Mouse (Mus musculus): ENCODE data around the gene Mnx1. TPM values are rescaled to one million over a fixed set of nuclear protein-coding genes. Genes with fewer than 3 reads are reported as not detected.
A peak's percentile ranks its signal among the peaks of the same experiment; 100 is the strongest.
"Not testable (repeated sequence)": the region's sequence is repeated elsewhere in the genome, so short reads cannot be mapped to it uniquely, and the experiment has no call there.

Mnx1 gene
- total RNA-seq, 2 experiments from 2014 or later, result not detected

- ATAC-seq (replicated peaks; ENCODE audit: low FRiP score, poor library complexity, severe bottlenecking), result no peak
Observed at GRCm38 (mm10) chr5:29470271-29470670, 8.0 kb downstream of the Mnx1 start.

DNA sequence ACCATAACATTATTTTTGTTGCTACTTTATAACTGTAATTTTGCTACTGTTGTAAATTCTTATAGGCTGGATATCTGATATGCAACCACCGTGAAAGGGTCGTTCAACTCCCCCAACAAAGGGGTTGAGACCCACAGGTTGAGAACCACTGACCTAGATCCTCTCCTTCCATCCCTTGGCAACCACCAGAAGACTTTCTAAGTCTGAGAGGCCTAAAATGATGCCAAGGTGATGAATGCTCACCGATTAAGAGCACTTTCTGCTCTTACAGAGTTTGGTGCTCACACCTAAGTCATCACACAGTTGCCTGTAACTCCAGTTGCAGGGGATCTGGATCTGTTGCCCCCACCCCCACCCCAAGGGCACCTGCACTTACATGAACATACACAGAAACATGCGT lies 8.8 kb downstream of the Mnx1 start:
- no peak for ATAC-seq (replicated peaks; ENCODE audit: low FRiP score, poor library complexity, severe bottlenecking)

DNA sequence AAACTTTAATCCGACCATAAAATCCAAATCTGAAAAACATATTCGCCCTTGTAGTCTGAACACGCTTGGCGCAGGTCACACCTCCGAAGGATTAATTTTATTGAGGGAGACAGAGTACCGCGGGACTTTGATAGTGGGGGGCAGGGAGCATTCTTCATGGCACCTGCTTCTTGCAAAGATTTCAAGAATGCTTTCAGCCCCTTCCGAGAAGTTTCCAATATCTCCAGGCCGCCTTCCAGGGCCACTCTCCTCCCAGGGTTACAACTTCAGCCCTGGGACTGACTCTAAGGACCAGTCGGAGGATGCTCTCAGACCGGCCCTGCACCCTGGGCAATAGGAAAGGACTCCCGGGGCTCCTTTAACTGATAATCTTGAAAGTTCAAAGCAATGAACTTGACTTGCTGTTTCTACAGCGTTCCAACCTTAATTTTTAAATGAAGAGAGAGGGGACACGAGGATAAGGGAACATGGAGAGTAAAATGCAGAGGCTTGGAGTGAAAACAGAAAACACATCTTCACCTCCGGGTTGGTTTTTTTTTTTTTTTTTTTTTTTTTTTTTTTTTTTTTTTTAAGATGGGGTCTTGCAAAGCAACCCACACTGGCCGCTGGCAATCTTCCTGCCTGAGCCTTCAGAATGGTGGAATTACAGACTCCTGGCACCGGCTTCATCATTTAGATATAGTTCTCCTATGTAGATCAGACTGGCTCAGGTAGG lies 9.8 kb downstream of the Mnx1 start:
- ATAC-seq (replicated peaks; ENCODE audit: low FRiP score, poor library complexity, severe bottlenecking), result no peak

DNA sequence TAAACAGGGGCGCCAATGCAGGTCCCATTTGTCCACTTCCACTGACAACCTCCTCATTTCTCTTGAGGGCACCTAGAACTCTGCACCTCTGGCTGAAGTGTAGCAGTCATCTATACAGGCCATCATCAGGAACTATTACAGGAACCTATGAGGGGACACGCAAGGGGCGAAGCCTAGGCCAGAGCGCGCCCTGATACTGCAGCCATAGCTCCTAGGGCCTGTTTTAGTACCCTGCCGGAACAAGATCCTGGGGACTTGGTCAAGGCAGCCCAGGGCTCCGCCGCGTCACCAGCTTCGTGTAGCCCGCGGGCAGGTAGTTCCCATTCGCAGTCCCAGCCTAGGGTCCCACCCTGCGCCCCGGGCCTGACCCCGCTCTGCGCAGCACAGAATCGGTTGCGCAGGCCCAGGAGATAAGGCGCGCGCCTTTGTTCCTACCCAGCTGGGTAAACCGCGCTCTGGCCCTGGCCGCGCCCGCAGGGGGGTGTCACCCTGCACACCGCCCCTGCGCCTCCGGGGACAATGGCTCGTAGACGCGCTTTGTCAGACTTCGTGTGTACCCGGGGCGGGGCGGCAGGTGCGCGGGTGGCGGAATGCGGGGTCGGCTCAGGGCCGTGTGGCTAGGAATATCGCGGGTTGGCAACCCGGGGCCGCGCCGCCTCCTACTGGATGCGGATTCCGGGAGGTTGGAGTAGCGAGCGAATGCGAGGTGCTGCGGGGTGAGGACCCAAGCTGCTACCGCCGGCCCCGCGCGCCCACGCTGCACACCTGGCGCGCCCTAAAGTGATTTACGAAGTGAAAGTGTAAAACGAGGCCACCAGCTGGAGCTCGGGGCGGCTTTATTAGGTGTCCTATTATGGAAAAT lies 10.6 kb downstream of the Mnx1 start:
- ATAC-seq (replicated peaks; ENCODE audit: low FRiP score, poor library complexity, severe bottlenecking), result no peak

DNA sequence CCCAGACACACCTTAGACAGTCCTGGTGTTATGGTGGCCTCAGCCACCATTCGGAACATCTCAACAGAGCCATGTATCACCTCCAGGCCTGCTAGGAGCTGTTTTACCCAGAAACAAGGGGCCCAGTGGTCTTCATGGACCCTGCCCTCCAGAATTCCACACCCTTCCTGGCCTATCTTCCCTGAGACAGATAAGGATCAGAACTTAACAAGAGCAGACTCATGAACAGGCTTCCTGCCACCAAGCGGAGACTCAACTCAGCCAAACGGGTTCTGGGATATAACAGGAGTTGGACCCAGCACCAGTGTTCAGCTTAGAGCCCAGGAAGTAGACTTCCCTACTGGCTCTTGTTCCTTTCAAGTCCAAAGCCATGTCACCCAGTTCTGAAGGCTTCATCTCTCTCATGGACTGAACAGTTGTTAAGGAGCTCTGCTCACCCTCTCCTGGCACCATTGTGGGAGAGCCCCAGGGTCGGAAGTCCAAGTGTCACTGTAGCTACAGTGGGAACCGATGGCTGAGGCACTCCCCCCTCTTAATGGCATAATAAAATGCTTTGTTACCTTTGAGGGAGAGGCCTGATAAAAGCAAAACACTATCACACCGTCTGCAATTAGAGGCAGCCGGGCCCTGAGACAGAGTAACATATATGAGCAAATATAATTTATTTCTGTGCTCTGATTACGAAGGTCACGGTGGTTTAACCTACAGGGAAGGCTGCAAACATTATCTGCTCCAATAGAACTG lies 15.2 kb downstream of the Mnx1 start:
- no peak for ATAC-seq (replicated peaks; ENCODE audit: low FRiP score, poor library complexity, severe bottlenecking)

GRCm38 (mm10) chr5:29456895-29457656 lies 21.2 kb downstream of the Mnx1 start:
- ATAC-seq (replicated peaks; ENCODE audit: low FRiP score, poor library complexity, severe bottlenecking), result no peak

DNA sequence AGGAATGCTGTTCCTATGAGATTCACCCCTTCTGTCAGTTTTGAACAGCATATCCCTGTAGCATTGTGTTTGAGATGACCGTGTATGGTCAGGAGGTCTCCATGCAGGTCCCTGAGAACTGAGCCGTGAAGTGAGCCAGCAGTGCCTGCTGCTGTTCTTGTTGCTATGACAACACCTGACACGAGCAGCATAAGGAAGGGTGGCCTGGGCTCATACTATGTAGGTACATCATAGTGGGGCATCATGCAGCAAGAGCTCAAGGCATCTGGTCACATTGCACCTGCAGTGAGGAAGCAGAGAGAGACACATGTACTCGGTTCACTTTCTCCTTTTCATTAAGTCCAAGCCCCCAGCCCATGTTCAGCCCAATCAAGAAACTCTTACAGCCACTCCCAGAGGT lies 25.9 kb downstream of the Mnx1 start:
- no peak for ATAC-seq (replicated peaks; ENCODE audit: low FRiP score, poor library complexity, severe bottlenecking)

DNA sequence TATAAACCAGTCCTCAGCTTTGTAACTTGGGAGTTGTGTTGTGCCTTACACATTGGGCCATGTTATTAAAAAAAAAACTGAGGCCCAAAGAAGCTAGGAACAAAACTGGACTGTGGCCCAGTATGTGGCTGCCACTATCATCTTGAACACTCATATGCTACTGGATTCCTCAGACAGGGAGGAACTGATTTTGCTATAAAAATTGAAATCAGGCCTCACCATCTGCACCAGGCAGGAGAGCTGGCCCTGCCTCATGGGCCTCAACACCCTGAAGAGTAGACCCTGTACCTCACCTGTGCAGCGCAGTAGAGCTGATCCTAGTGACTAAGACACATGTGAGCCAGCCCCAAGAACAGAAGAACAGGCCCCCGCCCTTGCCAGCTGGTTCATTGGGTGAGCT lies 33.0 kb downstream of the Mnx1 start:
- no peak for ATAC-seq (replicated peaks; ENCODE audit: low FRiP score, poor library complexity, severe bottlenecking)

DNA sequence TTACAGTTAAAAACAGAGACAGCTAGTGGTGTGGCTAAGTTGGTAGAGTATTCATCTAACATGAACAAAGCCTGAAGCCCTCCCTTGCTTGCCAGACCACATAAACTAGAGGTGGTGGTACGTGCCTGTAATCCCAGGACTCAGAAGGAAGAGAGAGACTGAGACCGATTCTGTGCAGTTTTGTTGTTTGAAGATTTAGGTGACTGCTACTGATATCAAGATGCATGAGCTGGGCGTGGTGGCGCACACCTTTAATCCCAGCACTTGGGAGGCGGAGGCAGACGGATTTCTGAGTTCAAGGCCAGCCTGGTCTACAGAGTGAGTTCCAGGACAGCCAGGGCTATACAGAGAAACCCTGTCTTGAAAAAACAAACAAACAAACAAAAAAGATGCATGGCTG lies 41.5 kb downstream of the Mnx1 start:
- ATAC-seq (replicated peaks; ENCODE audit: low FRiP score, poor library complexity, severe bottlenecking), result not testable (repeated sequence)

GRCm38 (mm10) chr5:29435491-29435890 lies 42.8 kb downstream of the Mnx1 start:
- no peak for ATAC-seq (replicated peaks; ENCODE audit: low FRiP score, poor library complexity, severe bottlenecking)

DNA sequence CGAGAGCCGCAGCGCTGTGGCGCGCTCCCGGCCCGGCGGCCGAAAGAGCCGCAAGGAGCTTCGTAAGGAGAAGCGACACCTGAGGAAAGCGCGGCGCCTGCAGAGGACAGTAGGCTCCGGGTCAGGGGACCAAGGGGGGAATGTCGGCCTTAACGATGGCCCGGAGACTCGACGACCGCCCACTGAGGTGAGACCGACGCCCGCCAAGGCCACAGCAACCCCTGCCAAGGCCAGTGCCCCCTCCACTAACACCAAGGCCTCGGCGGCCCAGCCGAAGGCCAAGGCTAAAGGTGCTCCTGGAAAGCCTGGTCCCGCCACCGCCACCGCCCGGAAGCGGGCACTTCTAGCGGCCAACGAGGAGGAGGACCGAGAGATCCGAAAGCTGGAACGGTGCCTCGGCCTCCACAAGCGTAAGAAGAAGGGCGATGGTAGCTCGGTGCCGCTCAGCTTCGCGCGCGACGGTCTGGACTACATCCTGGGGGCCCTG lies 43.4 kb downstream of the Mnx1 start:
- ATAC-seq (replicated peaks; ENCODE audit: low FRiP score, poor library complexity, severe bottlenecking), result peak; percentile 72

DNA sequence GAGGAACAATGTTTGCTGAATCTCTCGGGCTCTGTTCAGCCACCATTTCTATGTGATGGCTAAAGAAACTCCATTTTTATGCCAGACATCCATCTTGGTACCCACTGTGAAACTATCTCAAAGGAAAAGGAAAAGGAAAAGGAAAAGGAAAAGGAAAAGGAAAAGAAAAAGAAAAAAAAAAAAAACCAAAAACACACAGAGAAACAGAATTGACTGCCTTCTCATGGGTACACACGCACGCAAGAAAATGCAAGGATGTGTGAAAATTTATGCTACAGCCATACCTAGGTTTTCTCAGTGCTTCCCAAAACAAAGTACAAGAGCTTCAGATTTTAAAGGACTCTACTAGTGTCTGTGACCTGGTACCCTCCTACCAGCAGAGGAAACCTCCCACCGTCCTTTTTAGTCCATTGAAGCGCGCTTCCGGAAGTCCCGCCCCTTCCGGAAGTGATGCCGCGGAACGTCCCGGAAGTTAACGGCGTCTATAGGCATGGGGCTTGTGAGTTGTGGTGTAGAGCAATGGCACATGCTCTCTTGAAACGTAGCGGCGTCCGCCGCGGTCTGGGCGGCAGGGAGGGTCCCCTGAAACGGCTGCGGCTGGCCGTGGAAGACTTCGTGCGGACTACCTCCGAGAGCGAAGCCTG lies 43.9 kb downstream of the Mnx1 start, which contains the start of gene Nom1:
Gene Nom1 (plus strand): TSS at position 437 of the 644 bp plus-strand sequence.
- ATAC-seq (replicated peaks; ENCODE audit: low FRiP score, poor library complexity, severe bottlenecking), result peak; percentile 94

- not testable (repeated sequence) for ATAC-seq (replicated peaks; ENCODE audit: low FRiP score, poor library complexity, severe bottlenecking)
Observed at GRCm38 (mm10) chr5:29423330-29423729, 54.9 kb downstream of the Mnx1 start.

Other genes with a start within 250 kb of the Mnx1 start
- 0.42 TPM in 1 of 2 replicates, not detected in the other for gene Lmbr1, start 100.1 kb downstream of the Mnx1 start, total RNA-seq (2015; ENCODE audit: low replicate concordance)
- gene Lmbr1, start 100.1 kb downstream of the Mnx1 start, total RNA-seq (2017; ENCODE audit: low replicate concordance), result 1.5 and 2.0 TPM in 2 replicates
- gene Nom1, start 43.8 kb downstream of the Mnx1 start, total RNA-seq (2015; ENCODE audit: low replicate concordance), result 1.4 and 3.8 TPM in 2 replicates
- 2.2 and 4.9 TPM in 2 replicates for gene Nom1, start 43.8 kb downstream of the Mnx1 start, total RNA-seq (2017; ENCODE audit: low replicate concordance)
- 23.8 and 41.1 TPM in 2 replicates for gene Ube3c, start 90.8 kb upstream of the Mnx1 start, total RNA-seq (2015; ENCODE audit: low replicate concordance)
- gene Ube3c, start 90.8 kb upstream of the Mnx1 start, total RNA-seq (2017; ENCODE audit: low replicate concordance), result 46.2 and 49.9 TPM in 2 replicates

Data from erythroid progenitor cell, adult 5-6 weeks (primary cell).